Mouse (Mus musculus): ENCODE results near the gene Slc6a9. TPM values are rescaled to one million over a fixed set of nuclear protein-coding genes. Genes with fewer than 3 reads are reported as not detected.

Slc6a9 gene
- polyA plus RNA-seq, 1 experiment, result 129 TPM

DNA sequence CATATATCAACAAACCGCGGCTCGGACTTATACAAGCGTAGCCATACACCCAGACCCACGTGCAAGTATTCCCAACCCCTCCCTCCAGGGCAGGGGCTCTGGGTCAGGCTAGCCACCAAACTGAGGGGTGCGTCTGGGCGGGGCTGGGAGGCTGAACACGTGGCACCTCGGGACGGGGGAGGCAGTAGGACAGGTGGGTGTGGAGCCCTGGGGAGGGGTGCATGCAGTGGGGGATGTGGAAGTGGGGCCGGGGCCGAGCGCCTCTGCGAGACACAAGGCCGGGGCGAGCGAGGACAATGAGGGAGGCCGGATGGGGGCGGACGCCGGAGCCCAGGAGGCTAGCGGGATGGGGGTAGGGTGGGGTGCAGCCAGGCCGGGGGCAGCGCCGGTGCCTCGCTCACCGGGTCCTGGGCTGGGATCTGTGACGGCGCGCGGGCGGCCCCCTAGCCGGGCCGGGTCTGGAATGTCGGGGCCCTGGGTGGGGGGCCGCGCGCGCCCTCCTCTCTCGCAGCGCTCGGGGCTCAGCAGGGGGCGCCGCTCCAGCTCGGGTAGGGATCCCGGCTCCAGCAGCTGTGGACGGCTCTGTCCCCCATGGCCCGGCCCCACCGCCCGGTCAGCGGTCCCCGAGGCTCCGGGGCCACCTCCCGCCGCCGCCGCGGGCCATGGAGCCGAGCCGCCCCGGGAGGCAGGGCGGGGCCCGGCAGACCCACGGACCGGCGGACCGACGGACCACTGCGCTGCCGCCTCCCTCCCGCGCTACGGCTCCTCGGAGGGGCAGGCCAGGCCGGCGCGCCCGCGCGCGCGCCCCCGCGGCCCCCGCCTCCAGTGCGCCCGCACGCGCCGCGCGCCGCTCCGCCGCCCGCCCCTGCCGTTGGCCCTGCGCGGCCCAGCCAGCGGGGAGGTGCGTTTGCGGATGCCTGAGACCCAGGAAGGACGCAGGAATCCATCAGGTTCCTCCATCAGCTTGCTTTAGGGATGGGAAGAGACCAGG is 48.7 kb downstream of the Slc6a9 start, which contains the start of gene B4galt2:
TSS of gene B4galt2 (minus strand) at position 787 of the 991 bp plus-strand sequence.
- Histone ChIP-seq H3K36me3 (ENCODE audit: control insufficient read depth, insufficient read depth) (peaks cover 6% of the 10 kb centered on the region), H3ac (ENCODE audit: control insufficient read depth, insufficient read length) (peak within 1 kb of the TSS; percentile 65), H3K4me3 (peak within 1 kb of the TSS; percentile 30), H3K4me2 (ENCODE audit: low read depth) (peak within 1 kb of the TSS; percentile 99), H3K79me2 (ENCODE audit: control insufficient read depth, insufficient read depth) (peaks cover 24% of the 10 kb centered on the region), H3K27me3 (ENCODE audit: control insufficient read depth, insufficient read depth, insufficient read length) (no peaks in the 10 kb centered on the region)
- TF ChIP-seq TCF12 (IDR thresholded peaks at IDR 0.05; ENCODE audit: insufficient read depth, poor library complexity, severe bottlenecking) (no peak), POLR2AphosphoS2 (IDR thresholded peaks at IDR 0.05; ENCODE audit: insufficient read length, low read depth) (peak; percentile 92), CEBPB (IDR thresholded peaks at IDR 0.05; ENCODE audit: insufficient read depth, poor library complexity, severe bottlenecking) (no peak), TCF3 (IDR thresholded peaks at IDR 0.05; ENCODE audit: insufficient read length, low read depth) (no peak), MYOD1 (IDR thresholded peaks at IDR 0.05; ENCODE audit: control insufficient read depth in 1 of 3, insufficient read length in 2 of 3, low read depth in 2 of 3) (peak in 2 of 3 experiments; percentile 35 to 74), SRF (IDR thresholded peaks at IDR 0.05; ENCODE audit: control insufficient read depth, insufficient read length, low read depth) (no peak), REST (IDR thresholded peaks at IDR 0.05; ENCODE audit: insufficient read depth, insufficient read length) (no peak), MAX (IDR thresholded peaks at IDR 0.05; ENCODE audit: low read depth) (no peak), MYOG (IDR thresholded peaks at IDR 0.05; ENCODE audit: control insufficient read depth in 1 of 3, insufficient read depth in 1 of 3, insufficient read length in 2 of 3, low read depth in 2 of 3) (peak in 1 of 3 experiments; percentile 55), USF1 (IDR thresholded peaks at IDR 0.05; ENCODE audit: low read depth) (peak; percentile 40), E2F4 (IDR thresholded peaks at IDR 0.05; ENCODE audit: insufficient read depth) (no peak), POLR2A (IDR thresholded peaks at IDR 0.05; ENCODE audit: insufficient read length, low read depth) (peak; percentile 90)

DNA sequence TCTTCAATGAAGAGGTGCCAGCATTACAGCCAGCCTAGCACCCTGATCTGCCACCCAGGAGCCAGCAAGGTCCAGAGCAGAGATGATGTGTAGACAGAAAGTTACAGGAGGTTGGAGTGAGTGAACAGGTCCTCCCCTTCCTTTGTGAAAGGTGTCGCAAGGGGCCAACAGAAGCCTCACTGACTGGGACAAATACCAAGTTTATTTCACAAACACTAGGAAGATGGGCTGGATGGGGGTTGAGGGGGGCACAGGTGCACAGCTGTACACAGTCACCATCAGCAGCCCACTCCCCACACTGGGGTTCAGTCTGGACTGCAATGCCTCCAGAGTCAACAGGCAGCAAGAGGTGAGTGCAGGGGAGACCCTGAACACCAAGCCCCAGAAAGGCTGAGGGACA is 49.8 kb downstream of the Slc6a9 start:
- peaks cover 24% of the 10 kb centered on the region for H3K79me2 ChIP-seq (ENCODE audit: control insufficient read depth, insufficient read depth)
- H3K4me2 ChIP-seq (ENCODE audit: low read depth), result peak overlapping the region; percentile 99
- no peak overlapping the region for H3ac ChIP-seq (ENCODE audit: control insufficient read depth, insufficient read length)
- H3K4me3 ChIP-seq, result peak overlapping the region; percentile 30
- H3K36me3 ChIP-seq (ENCODE audit: control insufficient read depth, insufficient read depth), result peaks cover 6% of the 10 kb centered on the region
- TF ChIP-seq MYOD1 (IDR thresholded peaks at IDR 0.05; ENCODE audit: control insufficient read depth in 1 of 3, insufficient read length in 2 of 3, low read depth in 2 of 3) (no peak), POLR2AphosphoS2 (IDR thresholded peaks at IDR 0.05; ENCODE audit: insufficient read length, low read depth) (peak; percentile 10), SRF (IDR thresholded peaks at IDR 0.05; ENCODE audit: control insufficient read depth, insufficient read length, low read depth) (no peak)
- no peaks in the 10 kb centered on the region for H3K27me3 ChIP-seq (ENCODE audit: control insufficient read depth, insufficient read depth, insufficient read length)

DNA sequence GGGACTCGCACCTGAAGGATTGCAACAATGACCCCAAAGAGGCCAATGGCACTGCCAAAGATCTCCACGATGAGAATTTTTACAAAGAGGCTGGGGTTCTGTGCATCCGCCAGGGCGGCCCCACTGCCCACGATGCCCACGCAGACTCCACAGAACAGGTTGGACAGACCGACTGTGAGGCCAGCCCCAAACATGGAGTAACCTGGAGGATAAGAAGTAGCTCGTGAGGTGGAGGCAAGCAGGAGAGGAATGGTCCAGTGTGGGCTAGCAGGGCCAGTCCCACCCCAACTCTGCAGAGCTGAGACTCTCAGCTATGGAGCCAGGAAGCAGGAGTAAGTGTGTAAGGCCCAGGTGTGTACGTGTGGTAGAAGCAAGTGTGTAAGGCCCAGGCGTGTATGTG is 50.8 kb downstream of the Slc6a9 start:
- Histone ChIP-seq H3K36me3 (ENCODE audit: control insufficient read depth, insufficient read depth) (peaks cover 6% of the 10 kb centered on the region), H3K4me3 (no peak overlapping the region), H3K79me2 (ENCODE audit: control insufficient read depth, insufficient read depth) (peaks cover 24% of the 10 kb centered on the region), H3ac (ENCODE audit: control insufficient read depth, insufficient read length) (no peak overlapping the region), H3K27me3 (ENCODE audit: control insufficient read depth, insufficient read depth, insufficient read length) (no peaks in the 10 kb centered on the region), H3K4me2 (ENCODE audit: low read depth) (no peak overlapping the region)
- TF ChIP-seq REST (IDR thresholded peaks at IDR 0.05; ENCODE audit: insufficient read depth, insufficient read length) (no peak), POLR2A (IDR thresholded peaks at IDR 0.05; ENCODE audit: insufficient read length, low read depth) (no peak), TCF3 (IDR thresholded peaks at IDR 0.05; ENCODE audit: insufficient read length, low read depth) (no peak), USF1 (IDR thresholded peaks at IDR 0.05; ENCODE audit: low read depth) (no peak), SRF (IDR thresholded peaks at IDR 0.05; ENCODE audit: control insufficient read depth, insufficient read length, low read depth) (no peak), E2F4 (IDR thresholded peaks at IDR 0.05; ENCODE audit: insufficient read depth) (no peak)

DNA sequence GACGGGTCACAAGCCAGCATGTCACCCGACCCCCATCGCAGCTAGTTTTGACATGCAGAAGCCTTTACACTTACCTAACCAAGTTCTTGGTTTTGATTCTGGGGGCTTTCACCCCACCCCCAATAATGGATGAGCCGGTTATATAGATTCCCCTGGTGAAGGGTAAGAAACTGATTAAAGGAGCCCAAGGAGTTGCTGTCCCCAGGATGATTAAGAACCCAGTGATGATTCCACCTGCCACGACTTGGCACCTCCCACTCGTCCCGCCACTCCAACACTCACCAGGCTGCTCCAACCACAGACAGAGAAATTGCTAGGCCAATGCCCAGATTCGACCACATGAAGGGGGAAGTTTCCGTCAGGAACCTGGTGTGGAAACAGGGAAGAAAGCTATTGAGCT is 51.7 kb downstream of the Slc6a9 start:
- no peak for TF ChIP-seq TCF3 (IDR thresholded peaks at IDR 0.05; ENCODE audit: insufficient read length, low read depth)
- TF ChIP-seq MAX (IDR thresholded peaks at IDR 0.05; ENCODE audit: low read depth), result no peak
- no peak for TF ChIP-seq MYOG (IDR thresholded peaks at IDR 0.05; ENCODE audit: control insufficient read depth in 1 of 3, insufficient read depth in 1 of 3, insufficient read length in 2 of 3, low read depth in 2 of 3)
- no peak for TF ChIP-seq TCF12 (IDR thresholded peaks at IDR 0.05; ENCODE audit: insufficient read depth, poor library complexity, severe bottlenecking)
- TF ChIP-seq MYOD1 (IDR thresholded peaks at IDR 0.05; ENCODE audit: control insufficient read depth in 1 of 3, insufficient read length in 2 of 3, low read depth in 2 of 3), result peak in 1 of 3 experiments; percentile 34
- TF ChIP-seq SRF (IDR thresholded peaks at IDR 0.05; ENCODE audit: control insufficient read depth, insufficient read length, low read depth), result no peak

DNA sequence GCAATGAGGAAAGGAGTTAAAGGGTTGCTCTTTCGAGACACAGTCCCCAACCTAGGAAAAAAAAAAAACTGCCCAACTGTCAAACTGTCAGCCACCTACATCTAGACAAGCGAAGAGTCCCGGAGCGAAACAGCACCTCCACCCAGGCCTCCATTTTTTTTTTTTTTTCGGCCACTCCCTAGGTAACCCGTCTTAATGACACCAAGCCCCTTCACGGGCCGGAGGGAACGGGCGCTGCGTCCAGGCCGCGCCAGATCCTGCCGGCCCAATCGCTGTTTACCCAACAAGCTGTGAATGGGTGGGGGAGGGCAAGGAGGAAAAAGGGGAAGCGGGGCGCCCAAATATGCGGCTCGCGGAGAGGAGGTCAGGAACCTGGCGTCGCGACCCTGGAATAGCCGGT is 52.3 kb downstream of the Slc6a9 start:
- H3K27me3 ChIP-seq (ENCODE audit: control insufficient read depth, insufficient read depth, insufficient read length), result no peaks in the 10 kb centered on the region
- H3ac ChIP-seq (ENCODE audit: control insufficient read depth, insufficient read length), result peak overlapping the region; percentile 60
- peak overlapping the region; percentile 85 for H3K4me2 ChIP-seq (ENCODE audit: low read depth)
- TF ChIP-seq REST (IDR thresholded peaks at IDR 0.05; ENCODE audit: insufficient read depth, insufficient read length) (no peak), CEBPB (IDR thresholded peaks at IDR 0.05; ENCODE audit: insufficient read depth, poor library complexity, severe bottlenecking) (no peak), TCF3 (IDR thresholded peaks at IDR 0.05; ENCODE audit: insufficient read length, low read depth) (no peak), MAX (IDR thresholded peaks at IDR 0.05; ENCODE audit: low read depth) (no peak), POLR2A (IDR thresholded peaks at IDR 0.05; ENCODE audit: insufficient read length, low read depth) (no peak), POLR2AphosphoS2 (IDR thresholded peaks at IDR 0.05; ENCODE audit: insufficient read length, low read depth) (no peak), SRF (IDR thresholded peaks at IDR 0.05; ENCODE audit: control insufficient read depth, insufficient read length, low read depth) (no peak), MYOD1 (IDR thresholded peaks at IDR 0.05; ENCODE audit: control insufficient read depth in 1 of 3, insufficient read length in 2 of 3, low read depth in 2 of 3) (no peak), MYOG (IDR thresholded peaks at IDR 0.05; ENCODE audit: control insufficient read depth in 1 of 3, insufficient read depth in 1 of 3, insufficient read length in 2 of 3, low read depth in 2 of 3) (no peak)
- H3K79me2 ChIP-seq (ENCODE audit: control insufficient read depth, insufficient read depth), result peaks cover 24% of the 10 kb centered on the region
- H3K36me3 ChIP-seq (ENCODE audit: control insufficient read depth, insufficient read depth), result peaks cover 6% of the 10 kb centered on the region
- peak overlapping the region; percentile 66 for H3K4me3 ChIP-seq

More for the DNA sequence above, 51.7 kb downstream of the Slc6a9 start:
- Histone ChIP-seq H3K27me3 (ENCODE audit: control insufficient read depth, insufficient read depth, insufficient read length) (no peaks in the 10 kb centered on the region), H3K4me2 (ENCODE audit: low read depth) (peak overlapping the region; percentile 85), H3K79me2 (ENCODE audit: control insufficient read depth, insufficient read depth) (peaks cover 24% of the 10 kb centered on the region), H3ac (ENCODE audit: control insufficient read depth, insufficient read length) (no peak overlapping the region), H3K4me3 (peak overlapping the region; percentile 66), H3K36me3 (ENCODE audit: control insufficient read depth, insufficient read depth) (peaks cover 6% of the 10 kb centered on the region)

Data from myocyte (in vitro differentiated cells).